Mouse (Mus musculus): ENCODE data around the gene Golga5.

Gene Golga5

DNA sequence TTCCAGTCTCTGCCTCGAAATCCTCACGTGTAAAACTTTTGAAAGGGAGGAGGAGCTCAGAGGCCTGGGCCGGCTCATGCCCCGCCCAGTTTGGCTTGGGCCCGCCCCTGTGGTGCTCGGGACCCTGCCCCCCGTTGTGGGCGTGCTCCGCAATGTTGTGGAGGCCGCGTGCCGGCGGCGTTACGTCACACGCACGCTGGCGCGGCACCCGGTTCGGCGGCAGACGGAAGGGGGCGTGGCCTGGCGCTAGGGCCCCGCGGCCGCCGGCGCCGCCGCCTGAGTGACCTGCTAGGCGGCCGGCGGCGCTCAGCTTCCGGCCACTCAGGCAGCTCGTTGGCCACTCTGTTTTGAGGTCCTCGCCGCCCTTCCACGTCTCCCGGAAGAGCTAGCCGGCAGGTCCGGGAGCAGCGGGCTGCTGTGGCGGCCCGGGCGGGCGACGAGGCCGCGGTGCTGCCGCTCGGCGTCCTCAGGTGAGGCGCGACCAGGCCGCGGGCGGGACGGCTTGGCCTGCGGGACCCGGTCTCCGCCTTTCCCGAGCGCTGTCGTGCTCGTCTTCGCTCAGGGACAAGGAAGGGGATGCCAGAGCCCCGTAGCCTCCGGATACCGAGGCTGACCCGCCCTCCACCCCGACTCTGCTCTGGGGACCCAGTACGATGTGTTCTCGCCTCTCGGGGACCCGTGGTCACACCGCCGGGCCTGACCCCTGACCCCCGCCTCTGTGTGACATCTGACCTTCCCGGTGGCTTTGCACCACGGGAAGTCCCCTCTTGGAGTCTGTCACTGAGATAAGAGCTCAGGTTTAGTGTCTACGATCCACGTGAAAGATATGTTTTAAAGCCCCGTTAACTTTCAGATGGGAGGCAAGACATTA, at the start of gene Golga5:
Gene Golga5 (plus strand): TSS at position 242 of the 871 bp plus-strand sequence.
- DNase-seq (ENCODE audit: low read depth, low spot score) = peak; percentile 87

DNA sequence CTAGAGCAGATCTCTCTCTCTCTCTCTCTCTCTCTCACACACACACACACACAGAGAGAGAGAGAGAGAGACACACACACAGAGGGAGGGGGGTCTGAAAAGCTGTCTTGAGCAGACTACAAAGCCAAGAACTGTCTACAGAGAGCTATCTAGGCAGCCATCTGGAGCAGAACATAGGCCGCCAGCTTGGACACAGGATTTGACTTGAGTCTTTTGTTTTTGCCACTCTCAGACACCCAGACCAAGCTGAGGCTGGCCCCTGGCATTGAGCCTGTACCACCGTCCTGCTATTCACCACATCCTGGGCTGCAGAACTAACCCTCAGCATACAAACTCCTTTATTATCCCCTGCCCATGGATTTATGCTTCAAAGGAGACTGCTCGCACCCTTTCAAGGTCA, 49.4 kb upstream of the Golga5 start:
- peak; percentile 32 for DNase-seq (ENCODE audit: low read depth, low spot score)

DNA sequence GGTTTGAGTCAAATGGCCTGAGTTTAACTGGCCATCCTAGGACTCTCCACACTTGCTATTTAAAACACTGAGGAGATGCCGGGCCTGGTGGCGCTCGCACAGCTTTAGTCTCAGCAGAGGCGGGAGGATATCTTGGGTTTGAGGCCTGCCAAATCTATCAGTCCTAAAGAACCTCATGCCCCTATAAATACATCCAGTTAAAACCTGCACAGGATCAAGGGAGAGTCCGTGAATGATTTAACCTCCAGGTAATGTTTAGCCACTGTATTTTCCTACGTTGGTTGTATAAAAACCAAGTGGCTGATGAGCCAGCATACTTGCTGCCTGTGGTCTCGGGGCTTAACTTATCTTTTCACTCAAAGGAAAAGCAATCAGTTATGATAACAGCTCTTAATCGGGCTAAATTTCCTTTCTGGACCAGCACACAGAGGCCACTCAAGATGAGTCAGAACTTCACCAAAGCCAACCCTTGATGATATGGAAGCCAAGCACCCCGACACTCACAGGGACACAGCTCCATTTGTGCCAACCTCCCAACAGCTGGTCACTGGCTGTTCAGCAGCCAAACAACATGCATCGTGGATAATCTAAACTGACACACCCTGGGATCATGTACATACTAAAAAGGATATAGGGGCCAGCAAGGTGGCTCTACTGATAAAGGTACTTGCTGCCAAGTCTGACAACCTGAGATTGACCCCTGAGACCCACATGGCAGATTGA, 48.6 kb upstream of the Golga5 start:
- DNase-seq (ENCODE audit: low read depth, low spot score) = no peak

DNA sequence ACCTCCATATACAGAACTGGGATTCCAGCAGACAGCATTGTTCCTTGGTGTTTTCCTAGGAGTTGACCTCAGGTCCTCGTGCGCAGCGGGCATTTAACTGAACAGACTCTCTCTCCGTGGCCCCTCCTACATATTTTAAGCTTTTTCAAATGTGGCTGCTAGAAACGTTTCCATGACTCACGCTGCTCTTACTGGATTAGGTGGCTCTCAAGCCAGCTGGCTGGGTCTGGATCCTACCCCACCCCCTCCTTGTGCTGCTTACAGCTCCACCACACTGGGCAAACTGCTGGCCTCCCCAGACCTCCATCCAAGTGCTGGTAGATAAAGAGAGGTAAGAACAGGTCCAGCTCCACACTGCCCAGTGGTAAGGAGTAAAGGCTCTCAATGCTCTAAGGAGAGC, 46.9 kb upstream of the Golga5 start:
- DNase-seq (ENCODE audit: low read depth, low spot score) = no peak

DNA sequence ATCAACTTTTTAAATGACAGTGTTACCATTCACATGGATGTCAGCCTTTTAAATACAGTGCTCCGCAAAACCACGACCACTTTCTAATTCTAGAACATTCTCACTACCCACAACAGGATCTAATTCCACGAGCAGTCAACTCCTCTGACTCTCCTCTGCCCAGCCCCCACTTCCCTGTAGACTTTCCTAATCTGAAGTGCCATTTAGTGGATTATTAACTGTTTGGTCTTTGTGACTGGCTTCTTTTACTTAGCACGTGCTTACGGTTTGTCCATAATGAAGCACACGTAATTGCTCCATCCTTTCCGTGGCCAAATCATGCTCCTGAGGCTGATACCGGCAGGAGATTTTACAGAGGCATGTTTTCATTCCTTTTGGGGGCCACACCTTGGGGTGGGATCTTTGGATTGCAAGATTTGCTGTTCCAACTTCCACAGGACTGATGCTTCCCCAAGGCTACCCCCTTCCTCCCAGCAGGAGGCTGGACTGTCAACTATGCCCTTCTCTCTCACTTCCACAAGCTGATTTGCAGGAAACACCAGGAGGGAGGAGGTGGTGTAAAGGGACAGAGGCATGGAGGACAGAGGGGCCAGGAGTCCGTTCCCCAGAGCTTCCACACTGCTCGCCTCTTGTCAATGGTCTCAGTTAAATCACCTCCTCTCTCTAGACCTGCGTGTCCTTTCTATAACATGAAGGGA, 46.2 kb upstream of the Golga5 start:
- DNase-seq (ENCODE audit: low read depth, low spot score) = no peak

DNA sequence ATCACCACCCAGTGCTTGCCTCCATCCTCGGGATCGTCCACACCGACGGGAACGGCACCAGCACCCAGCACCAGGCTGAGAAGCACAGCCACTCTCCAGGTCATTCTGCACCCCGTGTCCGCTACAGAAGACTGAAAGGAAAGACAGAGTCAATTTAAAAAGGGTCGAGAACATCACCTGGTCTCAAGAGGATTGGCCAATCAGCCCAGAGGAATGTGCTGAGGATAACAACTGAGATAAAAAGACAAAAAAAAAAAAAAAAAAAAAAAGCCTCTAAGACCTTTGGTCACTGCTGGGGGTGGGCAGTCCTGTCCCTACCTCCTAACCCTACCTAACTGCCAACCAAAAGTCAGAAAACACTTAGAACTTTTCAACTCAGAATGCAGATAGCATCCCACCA, 45.3 kb upstream of the Golga5 start:
- DNase-seq (ENCODE audit: low read depth, low spot score) = no peak

DNA sequence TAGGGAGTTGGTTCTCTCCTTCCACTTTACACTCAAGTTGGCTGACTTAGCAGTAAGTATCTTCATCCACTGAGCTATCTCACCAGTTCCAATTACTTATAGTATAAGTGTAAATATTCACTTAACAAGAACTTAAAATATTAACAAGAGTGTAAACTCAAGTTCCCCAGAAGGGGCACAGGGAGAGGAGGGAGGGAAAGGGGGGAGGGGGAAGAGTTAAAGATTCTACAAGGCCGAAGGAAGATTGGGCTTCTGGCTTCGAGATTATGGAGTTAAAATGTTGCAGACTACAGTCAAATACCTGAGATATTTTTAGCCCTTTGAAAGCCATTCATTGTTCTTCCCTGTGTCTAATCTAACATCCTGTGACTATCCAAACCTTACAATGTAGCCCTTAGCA, 44.5 kb upstream of the Golga5 start:
- no peak for DNase-seq (ENCODE audit: low read depth, low spot score)

DNA sequence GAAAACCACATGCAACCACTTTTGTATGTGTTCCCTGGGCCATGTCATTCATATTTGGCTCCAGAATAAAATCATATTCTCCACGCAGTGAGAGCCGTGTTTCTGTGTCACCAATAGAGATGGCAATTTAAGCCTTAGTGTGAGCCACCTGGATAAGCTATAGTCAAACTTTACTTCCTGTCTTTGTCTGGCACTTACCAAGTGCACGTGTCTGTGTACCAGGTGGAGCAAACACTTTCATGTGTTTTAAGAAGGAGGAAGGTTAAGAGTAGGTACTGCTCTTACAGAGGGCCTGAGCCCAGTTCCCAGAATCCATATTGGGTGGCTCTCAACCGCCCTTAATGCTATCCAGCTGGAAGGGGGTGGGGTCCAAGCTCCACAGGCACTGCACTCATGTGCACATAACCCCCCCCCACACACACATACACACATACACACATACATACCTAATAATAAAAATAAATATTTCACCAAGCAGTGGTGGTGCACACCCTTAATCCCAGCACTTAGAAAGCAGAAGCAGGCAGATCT, 43.8 kb upstream of the Golga5 start:
- no peak for DNase-seq (ENCODE audit: low read depth, low spot score)

DNA sequence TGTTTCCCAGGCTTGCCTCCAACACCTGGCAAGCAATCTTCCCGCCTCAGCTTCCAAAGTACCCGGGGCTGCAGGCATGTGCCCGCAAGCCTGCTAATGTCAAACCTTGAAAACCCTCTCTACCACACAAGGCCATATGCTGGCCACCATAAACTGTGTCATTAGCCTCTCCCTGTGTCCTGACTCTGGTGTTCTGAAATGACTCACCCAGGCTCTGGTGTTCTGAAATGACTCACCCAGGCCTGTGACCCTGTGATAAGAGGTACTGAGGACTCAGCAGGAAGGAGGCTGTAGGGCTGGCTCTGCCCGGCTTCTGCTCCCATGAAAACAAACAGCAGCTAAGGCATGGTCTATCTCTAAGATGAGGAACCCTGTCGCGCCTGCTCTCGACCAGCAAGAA, 42.6 kb upstream of the Golga5 start:
- no peak for DNase-seq (ENCODE audit: low read depth, low spot score)

DNA sequence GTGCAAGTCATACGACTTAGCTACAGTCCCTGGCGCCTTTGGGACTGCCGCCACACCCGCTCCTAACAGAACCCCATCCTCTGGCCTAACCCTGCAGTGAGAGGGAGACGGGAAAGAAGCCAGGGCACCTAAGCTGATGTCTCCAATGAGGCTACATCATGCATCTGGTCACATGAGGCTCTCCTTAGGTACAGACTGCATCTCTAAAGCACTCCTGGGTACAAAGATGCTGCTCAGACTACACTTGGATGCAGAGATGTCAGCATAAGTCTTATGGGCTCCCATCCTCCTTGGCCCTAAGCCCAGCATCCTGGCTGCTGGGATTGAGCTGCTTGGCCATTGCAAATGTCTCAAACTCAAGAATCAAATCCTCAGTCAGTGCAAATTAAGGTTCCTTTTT, 39.3 kb upstream of the Golga5 start:
- no peak for DNase-seq (ENCODE audit: low read depth, low spot score)

DNA sequence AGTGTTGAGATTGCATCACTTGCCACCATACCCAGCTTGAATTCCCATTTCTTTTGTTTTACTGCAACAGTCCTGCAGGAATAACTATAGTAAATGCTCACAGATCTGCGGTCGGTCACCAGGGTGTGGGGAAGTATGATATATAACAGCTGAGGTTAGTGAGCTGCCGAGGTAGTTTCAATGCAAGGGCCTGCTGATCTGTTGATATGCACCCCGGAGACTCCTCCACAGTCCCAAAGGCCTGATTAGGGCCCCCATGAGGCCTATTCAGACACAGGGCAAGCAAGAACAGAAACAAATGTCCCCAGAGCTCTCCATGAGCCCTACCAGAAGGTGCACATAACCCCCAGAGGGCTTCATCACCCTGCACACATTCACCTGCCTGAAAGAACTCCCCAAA, 38.7 kb upstream of the Golga5 start:
- DNase-seq (ENCODE audit: low read depth, low spot score) = no peak

DNA sequence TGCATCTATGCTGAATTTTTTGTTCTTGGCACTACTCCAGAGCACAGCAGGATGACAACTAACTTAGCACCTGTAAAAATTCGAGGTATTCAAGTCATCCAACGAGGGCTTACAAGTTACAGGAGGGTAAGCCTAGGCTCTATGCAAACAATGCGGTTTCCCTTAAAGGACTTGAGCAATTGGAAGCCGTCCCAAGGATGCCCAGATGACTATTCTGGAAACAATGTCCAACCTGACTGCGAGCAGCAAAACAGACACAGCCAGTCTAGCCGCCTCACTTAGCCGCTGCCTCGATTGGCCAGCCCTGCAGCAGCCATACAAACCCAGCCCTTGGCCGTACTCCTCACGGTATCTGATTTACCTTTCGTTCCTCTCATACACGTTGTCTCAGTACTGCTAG, 36.7 kb upstream of the Golga5 start:
- DNase-seq (ENCODE audit: low read depth, low spot score) = no peak

DNA sequence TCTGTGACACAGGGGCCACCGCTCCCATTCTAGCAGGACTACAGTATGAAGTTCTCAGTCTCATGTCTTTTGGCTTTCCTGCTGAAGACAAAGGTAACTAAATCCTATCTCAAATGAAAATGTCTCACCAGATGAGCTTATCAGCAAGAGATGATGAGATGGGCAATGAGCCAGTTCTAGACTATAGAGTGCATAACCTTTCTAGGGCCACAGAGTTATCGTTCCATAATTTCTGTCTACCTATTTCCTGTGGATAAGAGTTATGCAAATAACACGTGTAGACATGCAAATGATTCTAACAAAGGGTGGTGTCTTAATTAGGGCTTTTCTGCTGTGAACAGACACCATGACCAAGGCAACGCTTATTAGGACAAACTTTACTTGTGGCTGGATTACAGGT, 34.8 kb upstream of the Golga5 start:
- no peak for DNase-seq (ENCODE audit: low read depth, low spot score)

DNA sequence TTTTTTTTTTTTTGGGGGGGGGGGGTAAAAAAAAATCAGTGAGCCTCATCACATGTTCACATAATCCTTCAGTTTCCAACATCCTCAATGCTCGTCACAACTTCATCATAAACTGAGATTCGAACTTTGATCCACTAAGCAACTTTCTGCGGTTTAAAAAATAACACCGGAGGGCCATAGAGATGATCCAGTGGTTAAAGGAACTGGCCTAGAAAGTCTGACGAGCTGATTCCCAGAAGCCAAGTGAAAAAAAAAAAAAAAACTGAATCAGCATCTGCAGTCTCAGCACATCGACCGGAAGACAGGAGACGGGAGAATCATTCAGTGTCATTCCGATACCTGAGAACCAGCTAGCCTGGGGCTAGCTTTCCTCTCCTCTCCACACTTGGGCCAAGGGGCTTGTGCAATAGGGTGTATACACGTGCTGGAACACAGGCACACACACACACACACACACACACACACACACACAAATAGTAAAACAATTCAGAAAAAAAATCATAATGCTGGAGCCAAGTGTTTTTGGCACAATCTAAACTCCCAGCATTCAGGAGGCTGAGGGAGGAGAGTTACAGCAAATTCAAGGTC, 31.9 kb upstream of the Golga5 start:
- DNase-seq (ENCODE audit: low read depth, low spot score) = no peak

DNA sequence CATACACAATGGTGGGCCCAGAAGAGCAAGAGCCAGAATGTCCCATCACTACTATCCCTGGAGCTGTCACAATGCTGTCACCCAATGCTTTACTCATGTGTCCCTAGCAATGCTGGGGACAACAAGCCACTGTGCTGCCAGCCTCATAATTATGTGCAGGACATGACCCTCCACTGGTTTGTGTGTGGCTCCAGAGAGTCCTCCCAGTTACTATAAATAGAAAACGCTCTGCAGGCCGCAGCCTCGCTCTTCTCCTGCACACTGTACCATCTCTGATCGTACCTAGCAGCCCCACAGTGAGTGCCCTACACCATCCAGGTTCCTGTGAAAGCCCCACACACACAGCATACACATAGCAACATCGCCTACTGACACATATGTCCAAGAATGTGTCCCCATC, 31.0 kb upstream of the Golga5 start:
- DNase-seq (ENCODE audit: low read depth, low spot score) = no peak

DNA sequence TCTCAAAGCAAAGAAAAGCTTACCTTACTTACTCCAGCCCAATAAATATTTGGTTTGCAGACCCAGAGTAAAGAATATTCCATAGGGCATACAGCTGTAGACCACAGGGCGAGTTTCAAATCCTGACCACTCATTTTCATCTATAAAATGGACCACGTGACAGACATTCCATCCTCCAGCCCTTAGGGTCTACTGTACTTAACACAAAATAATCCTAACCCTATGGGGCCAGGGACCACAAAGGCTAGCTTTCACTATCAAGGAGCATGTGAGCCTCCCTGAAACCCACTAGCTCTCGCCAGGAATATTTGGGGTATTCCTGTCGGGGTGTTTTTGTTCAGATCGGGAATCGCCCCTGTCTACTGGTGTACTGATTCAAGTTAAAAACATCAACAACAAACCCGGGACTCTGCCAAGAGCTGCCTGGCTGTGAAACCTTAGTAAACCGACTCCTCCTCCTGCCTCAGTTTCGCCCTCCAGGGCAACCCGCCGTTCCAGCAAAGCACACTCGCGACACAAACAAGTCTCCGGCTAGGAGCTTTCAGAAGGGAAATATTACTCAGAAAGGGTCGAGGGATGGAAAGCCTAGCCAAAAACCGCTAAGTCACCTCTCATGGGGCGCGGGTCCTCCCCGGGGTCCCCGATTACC, 29.8 kb upstream of the Golga5 start:
- DNase-seq (ENCODE audit: low read depth, low spot score) = no peak

DNA sequence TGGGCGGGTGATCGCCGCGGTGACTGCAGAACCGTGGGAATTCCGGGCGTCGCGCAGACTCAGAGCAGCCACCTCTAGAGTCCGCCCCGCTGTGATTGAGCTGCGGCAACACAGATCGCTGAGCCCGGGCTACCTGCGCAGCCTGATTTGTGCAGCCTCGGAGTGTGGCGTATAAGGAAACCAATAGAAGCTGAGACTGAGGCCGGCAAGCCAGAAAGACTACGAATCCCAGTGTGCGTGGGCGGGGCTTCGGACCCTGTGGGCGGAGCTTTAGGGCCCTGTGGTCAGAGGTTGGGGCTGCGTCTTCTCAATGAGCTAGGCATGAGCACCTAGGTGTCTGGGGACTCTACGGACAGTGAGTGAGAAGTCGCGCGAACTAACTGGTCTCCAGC, 29.3 kb upstream of the Golga5 start, which contains the start of gene Lgmn:
Gene Lgmn (minus strand): TSS at position 182 of the 392 bp plus-strand sequence.
- DNase-seq (ENCODE audit: low read depth, low spot score) = peak; percentile 95

DNA sequence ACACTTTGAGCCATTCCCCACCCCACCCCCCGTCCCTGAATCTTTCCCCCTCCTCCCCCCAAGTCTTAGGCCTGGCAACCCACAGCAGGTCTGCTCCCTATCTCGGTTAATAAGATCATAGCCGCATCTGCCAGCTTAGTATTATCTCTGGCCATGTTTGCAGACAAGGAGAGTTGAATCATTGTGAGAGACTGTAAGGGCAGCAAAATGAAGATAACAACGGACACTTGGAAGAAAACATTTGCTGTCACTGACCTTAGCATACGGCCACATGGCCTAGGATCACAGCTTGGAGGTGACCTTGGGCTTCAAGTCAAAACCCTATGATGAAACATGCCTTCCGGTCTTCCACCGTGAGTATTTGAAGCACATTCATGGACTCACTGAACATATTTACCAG, 28.4 kb upstream of the Golga5 start:
- no peak for DNase-seq (ENCODE audit: low read depth, low spot score)

DNA sequence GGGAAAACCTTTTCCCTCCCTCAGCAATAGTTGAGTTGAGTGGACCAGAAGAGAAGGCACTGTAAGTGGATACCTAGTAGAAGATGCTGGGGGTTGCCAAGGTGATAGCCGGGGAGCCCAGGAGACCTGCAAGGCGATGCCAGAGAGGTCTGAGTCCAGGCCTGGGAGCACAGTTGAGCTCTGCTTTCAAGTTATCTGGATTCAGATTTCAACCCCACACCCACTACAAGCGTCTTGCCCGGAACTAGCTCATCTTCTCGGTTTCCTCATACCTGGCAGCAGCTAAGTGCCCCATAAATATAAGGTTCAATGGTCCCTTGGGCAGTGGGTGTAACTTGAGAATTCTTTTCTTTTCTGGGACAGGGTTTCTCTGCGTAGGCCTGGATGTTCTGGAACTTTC, 27.8 kb upstream of the Golga5 start:
- DNase-seq (ENCODE audit: low read depth, low spot score) = no peak

DNA sequence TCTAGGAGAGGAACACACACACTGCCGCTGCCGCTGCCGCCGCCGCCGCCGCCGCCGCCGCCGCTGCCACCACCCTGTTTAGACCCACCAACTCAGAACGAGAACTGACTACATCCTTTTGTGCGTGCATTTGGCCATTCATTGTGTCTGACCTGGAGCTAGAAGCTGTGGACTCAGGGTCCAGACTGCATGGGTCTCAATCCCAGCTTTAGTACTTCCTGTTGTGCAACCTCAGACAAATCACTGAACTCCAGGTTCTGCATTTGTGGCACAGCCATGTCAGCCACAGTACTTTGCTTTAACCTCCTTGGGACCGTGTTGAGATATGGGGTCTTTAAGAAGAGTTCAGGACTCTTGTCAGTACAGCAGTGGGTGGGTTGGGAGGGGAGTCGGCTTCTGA, 26.3 kb upstream of the Golga5 start:
- no peak for DNase-seq (ENCODE audit: low read depth, low spot score)

DNA sequence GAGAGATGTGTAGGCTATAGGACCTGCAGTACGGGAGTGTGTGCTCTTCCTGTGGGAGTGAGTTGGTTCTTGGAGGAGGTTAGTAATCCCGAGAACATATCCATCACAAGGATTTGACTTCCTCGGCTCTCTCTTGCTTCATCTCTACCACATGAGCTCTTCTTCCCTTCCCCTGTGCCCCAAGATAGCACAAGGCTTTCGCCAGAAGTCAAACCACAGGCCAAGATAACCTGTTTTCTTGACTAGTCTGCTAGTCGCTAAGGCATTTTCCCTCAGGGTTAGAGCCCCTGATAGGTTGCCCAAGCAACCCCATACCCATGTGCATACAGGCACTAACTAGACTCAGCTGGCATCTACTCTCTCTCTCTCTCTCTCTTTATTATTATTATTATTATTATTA, 25.3 kb upstream of the Golga5 start:
- DNase-seq (ENCODE audit: low read depth, low spot score) = no peak
